Mouse (Mus musculus): ENCODE measurements at regions not wholly inside any gene's neighbourhood (a gene's known extent, or its start where the extent isn't known, plus 50 kb on each side); places are given as distances from the start of the nearest gene placed in this dataset.

DNA sequence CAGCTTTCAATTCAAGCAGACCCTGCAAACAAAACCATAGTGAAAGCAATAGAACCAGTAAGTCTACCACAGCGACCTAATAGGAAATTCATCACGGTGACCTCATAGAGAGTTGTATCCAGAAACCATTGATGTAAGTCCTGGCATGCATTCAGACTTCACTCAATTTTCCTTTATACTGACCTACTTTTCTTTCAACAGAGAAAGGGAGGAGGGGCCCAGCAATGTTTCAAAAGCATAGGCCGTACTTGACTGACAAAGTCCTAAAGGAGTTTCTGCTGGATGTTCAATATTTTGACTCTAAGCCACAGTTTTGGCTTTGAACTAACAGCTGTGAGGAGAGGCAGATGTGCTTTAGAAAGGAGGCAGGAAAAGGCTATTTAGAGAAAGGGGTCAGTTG is 88.4 kb downstream of the AI593442 start:
- ATAC-seq (replicated peaks; ENCODE audit: poor library complexity), result no peak

DNA sequence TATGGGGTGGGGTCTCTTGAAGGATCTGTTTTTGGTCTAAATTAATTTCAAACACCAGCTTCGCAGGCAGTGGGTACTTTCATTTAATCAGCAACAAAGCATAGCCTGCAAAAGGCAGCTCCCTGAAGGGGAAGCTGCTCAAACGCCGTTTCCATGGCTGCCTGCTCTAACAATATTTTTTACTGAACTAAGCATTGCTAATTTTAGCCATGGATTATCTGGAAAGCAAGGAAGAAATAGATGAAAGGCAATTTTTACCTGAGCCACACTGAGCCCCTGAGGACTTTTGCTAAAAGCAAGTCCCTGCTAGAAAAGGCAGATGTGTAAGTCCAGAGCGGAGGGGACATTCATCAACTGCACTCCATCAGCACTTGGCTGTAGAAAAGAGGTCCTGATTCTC is 105.5 kb downstream of the AI593442 start:
- no peak for ATAC-seq (replicated peaks; ENCODE audit: poor library complexity)

DNA sequence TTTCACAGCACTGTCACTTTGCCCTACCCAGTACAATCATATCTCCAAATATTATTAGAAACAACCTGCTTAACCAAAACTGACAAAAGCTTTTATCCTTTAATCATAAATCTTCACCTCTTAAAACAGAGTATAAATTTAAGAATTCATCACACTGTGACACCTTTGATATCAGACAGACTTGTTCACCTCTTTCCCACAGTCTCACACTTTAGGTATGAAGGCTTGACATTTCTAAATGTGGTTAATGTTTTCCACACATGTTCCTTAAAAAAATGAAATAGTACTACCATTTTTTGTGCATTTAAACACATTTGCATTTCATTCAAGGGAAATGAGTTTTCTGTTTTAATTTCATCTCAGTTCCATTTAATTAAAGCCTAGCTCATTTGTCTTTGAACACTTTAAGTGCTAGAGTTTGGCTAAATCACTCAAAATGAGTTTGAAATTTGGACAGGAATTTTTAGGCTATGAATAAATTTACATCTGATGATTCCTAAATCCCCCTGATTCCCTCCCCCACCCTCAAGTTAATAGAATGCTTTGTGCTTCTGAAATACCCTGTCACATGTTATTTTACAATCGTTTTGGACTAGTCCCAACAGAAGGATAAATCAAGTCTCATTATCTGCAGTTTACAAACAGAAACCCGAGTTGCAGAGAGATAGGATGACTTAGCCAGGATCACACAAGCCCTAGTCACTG is 127.9 kb downstream of the AI593442 start:
- ATAC-seq (replicated peaks; ENCODE audit: poor library complexity), result no peak

DNA sequence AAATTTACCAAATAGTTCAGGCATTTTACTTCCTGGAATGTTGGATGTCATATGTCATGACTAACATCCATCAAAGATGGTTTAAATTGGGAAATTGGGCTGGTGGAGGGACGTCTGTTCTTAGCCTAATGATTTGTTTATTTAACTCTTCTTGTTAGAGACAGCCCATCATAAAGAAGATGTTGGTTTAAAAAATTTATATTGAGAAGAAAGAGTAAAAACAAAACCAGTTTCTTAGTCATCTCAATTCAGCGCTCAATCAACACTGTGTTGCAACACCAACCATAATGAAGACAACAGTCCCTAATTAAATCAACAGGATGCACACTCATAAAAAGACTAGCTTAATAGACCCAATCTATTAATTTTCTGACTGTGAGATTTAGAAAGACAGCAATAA is 133.5 kb downstream of the AI593442 start:
- no peak for ATAC-seq (replicated peaks; ENCODE audit: poor library complexity)

DNA sequence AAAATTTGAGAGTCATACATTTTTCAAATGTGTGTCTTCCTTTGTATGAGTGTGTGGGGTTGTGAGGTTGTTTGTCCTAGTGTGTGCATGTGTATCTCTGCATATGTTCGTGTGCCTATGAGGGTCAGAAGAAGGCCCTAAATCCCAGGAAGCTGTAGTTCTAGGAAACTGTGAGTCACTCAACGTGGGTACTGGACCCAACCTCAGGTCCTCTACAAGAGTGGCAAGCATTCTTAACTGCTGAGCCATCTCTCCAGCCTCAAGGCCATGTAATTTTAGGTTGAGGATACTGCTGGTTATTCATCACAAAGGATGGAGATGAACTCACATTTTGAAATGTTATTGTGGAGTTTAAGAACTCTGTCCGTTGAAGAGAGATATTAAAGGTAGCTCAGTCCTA is 140.5 kb downstream of the AI593442 start:
- ATAC-seq (replicated peaks; ENCODE audit: poor library complexity), result no peak

DNA sequence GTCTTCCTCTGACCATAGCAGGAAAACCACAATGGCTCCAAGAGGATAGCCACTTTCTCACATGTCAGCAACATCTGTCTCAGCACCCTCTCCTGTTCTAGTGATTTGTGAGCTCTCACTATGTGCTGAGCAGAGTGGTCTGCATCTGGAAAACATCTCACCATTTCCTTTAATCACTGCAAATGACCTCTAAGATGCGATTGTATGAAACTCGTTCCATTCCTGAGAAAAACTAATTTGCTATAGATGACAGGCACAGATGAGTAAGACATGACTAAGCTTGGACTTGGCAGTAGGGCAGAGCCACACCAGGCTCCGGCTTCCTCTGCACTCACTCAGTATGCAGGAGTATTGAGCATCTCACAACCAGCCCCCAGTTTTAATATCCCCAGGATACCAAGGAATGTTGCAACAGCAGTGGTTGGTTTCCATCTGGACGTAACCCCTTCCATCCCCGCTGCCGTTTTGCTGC is 150.1 kb downstream of the AI593442 start:
- no peak for ATAC-seq (replicated peaks; ENCODE audit: poor library complexity)

DNA sequence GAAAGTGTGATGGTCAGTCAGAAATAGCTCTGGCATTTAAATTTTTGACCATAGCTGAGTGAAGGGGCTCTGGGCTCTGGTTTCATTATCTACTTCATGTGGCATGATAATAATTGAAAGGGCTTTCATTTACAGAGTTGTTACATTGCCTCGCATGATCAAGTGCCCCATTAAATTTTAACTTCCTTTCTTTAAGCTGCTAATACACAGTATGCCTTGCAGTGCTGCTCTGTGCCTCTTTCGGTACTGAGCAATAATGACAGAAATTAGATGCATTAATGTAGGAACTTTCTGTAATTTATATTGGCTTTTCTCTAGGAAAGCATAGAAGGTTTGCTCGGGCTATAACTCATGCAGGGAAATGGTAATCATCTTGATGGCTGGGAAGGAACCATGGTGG is 179.1 kb downstream of the AI593442 start:
- no peak for ATAC-seq (replicated peaks; ENCODE audit: poor library complexity)

DNA sequence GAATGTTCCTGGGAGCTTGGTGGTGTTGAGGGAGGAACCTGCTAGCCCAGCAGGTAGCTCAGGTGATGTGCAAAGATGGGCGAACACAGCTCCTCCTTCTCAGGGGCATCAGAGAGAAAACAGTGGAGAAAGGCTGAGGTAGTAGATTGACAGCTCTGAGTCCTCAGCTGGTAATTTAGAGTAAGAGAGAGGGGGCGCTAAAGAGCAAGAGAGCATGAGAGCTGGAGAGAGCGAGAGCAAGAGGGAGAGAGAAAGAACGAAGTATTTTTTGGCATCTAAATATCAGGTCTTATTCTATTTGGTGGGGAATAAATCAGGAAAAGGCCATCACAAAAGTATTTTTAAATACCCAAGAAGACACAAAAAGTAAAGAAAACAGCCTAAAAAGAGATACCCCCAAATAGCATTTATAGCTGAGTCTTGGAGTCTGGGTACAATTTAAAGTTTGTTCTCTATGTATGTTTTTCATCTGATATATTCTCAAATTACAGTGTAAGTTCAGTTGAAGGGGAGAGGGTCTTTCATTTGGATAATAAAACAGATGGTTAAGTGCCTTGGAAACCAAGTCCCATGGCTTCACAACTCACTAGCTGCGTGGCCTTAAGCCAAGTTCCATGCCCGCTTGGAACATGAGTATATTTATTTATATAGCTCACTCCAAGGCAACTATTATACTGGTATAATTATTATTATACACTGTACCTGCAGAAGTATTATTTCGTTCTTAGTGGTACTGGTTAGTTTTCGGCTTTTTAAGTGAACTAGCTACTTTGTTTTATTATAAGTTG is 183.9 kb downstream of the AI593442 start:
- peak; percentile 61; the same call in 1 of the 2 replicates for ATAC-seq (replicated peaks; ENCODE audit: poor library complexity)

DNA sequence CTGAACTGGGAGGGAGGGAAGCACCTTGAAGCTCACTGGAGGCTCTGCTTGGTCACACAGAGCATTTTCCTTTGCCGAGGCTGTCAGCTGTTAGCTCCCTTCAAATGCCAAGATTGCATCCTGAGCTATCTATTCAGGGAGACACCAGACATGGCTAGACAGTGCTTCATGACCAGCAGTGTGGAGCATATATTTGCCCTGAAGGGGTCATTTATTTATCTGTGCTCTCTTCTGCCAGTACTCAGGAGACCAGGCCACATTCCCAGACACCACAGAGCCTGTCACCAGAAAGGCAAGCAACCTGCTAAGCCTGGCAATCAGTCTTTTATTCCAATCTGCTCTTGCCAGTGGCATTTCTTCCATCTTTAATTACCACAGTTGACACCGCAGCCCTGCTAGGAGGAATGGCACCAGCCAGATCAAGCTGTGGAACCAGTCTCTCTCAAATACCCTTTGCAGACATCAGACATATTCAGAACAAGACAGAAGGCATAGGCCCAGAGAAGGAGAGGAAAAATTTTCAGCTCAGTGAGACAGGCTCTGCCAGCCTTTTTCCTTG is 186.6 kb downstream of the AI593442 start:
- no peak for ATAC-seq (replicated peaks; ENCODE audit: poor library complexity)

DNA sequence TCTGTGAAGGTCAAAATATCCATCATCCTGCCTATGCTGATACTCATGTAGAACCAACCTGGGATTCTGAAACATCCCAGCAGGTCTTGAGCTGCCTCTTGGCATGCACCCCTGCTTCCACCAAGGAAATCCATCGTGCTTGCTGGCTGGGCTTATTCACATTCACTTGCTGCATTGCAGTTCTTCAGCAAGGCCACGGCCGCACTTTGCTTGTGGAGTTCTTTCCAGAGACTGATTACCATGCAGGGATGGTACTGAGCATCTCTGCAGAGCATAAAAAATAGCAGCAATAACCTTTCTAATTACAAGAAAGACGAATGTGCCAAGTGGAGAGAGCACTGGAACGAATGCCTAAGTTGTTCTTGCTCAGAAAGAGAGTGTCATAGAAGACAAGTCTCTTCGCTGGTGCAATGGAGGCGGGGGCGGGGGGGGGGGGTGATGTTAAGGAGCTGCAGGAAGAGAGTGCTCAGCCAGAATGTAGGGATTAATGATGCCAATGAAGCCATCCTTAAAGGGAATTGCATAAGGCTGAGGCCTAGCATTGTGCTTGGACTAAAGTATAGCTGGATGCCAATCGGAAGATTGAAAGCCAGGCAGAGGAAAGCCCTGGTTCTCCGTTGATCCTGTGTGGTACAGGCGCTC is 205.9 kb downstream of the AI593442 start:
- no peak for ATAC-seq (replicated peaks; ENCODE audit: poor library complexity)

DNA sequence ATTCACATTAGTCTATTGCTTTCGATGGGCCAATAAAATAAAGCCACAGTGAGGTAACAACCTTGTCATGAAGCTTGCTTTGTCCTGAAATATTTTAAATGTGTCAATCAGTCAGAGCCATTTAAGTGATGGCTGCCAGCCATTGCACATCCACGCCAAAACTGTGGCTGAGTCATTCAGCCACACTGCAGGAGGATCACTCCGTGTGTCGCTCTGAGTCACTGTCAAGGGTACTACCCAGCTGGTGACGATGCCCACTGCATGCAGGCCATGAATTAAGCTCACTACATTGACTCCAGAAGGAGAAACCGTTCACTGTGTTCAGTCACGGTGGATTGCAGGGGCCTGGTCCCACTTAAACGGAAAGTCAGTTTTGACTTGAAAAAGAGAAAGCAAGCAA is 206.7 kb downstream of the AI593442 start:
- ATAC-seq (replicated peaks; ENCODE audit: poor library complexity), result no peak

DNA sequence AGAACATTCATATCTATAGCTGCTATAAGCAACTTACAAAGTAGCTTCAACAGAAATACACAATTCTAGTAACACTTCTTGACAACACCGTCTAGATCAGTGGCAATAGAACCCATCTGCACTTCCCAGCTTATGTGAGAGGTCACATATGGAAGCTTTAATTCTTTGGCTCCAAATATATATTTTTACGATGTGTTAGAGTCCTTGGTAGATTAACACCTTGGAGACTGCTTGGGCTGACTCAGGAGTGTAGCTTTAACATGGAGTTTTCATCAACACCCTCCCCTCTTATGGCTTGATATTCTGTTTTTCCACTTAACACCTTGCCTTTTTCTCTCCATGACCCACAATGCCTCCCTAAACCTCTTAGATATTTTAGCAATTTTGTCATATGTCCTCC is 221.1 kb downstream of the AI593442 start:
- ATAC-seq (replicated peaks; ENCODE audit: poor library complexity), result no peak

DNA sequence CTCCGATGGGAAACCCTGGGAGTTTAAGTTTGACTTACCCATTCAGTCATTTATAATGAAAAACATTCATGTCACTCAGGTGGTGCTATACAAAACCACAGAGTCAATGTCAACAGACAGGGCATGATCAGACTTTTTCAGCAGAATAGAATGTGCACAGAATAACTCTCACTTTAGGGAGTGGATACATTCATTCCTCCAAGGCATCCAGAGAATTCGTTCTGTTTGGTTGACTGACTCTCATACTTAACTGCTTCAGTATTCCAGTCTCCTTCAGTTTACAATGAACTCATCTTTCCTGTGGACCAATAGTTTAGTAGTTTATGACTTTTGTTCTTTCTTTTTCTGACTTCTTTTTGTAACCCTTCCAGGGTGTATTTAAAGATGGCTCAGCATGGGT is 225.1 kb downstream of the AI593442 start:
- ATAC-seq (replicated peaks; ENCODE audit: poor library complexity), result no peak

DNA sequence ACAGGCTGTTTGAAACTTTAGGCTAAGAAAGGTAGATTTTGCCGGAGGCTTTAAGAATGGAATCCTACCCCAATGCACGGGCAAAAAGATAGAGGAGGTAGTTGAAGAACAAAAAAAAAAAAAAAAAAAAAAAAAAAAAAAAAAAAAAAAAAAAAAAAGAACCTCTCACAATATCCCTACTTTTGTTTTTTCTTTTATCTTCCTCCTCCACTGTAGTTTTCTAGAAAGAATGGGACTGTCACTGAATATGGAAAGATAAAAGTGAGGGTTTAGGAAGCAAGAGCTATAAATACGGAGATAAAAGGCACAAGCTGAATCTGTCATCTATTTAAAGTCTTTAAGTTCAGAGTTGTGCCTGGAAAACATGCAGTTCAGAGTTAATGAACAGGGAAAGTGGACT is 227.8 kb downstream of the AI593442 start:
- no peak for ATAC-seq (replicated peaks; ENCODE audit: poor library complexity)

DNA sequence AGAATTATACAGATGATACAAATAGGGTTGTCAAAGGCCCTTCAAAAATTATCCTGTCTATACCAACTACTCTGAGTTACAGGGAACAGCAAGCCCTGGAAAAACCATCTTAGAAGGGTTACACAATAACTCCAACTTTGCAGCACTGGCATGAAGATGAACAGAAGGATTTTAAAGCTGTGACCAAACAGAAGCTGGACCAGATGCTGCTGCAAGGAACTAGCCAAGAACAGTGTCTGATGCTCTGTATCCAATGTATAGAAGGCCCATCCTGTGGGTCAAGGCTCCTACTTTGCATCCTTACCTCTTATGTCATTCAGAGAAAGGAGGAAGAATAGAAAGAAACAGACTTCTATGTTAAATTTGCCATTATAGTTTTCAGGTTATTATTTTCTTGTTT is 231.3 kb downstream of the AI593442 start:
- ATAC-seq (replicated peaks; ENCODE audit: poor library complexity), result no peak

DNA sequence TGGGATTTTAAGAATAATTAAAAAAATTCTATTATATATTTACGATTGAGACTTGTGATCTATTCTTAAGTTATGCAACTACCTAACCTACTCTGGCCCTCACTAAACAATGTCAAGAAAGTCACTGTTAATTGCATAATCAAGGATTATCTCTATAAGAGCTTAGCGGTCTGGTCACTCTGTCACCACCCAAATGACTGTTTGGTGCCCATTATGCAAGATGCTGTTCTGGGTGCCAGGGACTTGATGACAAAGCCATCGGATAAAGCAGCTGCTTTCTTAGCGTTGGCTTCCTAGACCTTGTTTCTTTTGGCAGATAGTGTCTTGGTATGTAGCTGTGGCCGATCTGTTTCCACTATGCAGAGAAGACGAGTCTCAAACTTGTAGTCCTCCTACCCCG is 236.4 kb downstream of the AI593442 start:
- peak; percentile 50 for ATAC-seq (replicated peaks; ENCODE audit: poor library complexity)

DNA sequence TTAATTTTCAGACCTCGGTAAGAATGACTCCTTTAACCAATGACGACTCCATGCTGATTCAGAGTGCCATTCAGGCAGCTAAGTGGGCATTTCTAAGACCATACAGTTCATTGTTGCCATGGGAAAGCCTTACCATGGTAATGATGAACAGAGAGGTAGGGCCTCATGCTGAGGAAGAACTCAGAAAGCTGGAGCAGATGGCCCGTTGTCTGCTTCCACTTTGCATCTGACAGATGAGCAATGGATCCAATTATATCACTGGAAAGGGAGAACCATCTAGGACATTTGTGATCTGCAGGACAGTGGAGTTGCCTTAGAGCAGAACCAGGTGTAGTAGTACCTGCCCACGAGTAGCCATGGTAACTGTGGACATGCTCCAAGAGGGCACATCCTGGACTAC is 245.4 kb downstream of the AI593442 start:
- no peak for ATAC-seq (replicated peaks; ENCODE audit: poor library complexity)

DNA sequence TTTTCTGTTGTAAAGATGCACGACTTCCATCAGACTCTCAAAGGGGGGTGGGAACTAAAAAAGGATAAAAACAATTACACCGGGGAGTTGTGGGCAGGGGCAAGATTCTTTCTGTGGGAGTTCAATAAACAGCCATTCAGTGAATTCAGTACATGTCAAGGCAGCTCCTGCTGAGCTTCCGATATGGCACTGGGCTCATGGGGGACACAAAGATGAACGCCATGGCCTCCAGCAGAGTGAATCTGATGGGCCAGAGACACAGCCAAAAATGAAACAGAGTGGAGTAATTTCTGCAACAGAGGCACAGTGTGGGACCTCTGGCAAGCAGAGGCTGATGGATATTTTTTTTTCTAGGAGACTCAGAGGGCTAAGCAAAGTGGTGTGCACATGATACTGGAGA is 254.2 kb downstream of the AI593442 start:
- ATAC-seq (replicated peaks; ENCODE audit: poor library complexity), result no peak

DNA sequence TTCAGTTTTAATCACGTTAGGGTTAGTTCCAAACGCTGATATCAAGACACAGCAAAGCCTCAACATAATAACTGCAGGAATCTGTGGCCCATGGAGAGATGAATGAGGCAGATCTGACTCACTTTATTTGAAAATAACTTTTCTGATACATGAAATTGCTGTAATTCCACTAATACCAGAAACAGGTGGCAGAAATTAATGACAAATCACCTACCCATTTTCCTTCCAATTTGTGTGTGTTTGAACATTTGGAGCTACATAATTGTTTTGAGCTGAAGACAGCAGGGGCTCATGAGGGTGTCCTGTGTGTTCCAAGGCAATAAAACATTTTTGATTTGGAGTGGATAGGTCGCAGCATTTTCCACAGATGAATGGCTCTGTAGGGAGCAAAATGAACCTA is 254.2 kb upstream of the Zc3h12c start:
- ATAC-seq (replicated peaks; ENCODE audit: poor library complexity), result no peak

DNA sequence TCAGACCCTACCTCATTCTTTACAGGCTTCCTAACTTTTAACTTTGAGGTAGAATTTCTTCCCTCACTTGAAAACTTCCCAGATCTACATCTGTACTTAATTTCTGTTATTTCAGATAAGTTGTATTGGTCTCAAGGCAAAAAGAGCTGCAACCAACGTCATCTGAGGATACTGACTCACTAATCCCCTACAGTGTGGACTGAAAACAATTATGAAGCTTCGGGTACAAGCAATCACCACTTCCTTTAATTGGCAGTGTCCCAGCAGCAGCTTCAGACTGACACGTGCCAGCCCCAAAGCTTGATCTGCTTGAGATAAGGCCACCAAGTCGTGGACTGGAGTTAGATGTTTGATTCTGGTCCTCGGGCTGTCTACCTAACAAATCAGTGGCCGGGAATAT is 247.3 kb upstream of the Zc3h12c start:
- ATAC-seq (replicated peaks; ENCODE audit: poor library complexity), result no peak

DNA sequence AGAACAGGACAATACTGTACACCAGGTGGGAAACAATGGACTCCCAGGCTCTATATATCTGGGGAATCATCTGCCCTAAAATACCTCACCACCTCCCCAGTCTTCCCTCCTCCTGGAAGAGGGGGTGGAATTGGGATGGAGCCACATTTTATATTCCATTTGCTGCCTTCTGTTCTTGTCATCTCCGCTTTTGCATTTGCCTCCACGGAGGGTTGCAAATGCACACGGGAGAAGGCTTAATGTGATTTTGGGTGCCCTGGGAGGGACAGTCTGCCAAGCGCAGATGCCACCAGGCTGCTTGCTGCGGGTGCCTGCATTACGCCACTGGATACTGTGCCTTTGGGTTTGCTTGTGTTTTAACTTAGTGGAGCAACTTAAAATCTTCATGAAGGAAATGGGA is 239.5 kb upstream of the Zc3h12c start:
- no peak for ATAC-seq (replicated peaks; ENCODE audit: poor library complexity)

DNA sequence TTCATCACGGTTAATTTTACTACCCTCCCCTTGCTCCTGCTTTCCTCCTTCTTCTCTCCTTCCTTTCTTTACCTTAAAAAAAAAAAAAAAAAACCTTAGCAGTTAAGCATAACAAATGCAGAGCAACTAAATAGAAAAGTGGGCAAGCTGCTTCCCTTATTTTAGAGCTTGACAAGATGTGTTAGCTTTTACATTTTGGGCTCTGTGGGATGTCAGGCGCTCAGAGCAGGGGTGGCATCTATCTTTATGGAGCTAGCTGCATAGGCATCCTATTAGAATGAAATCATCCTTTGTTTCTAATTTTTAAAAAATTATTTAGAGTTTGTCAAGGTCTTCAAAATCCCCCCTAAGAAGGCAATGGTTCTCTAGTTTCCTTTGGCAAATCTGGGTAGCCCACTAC is 234.1 kb upstream of the Zc3h12c start:
- ATAC-seq (replicated peaks; ENCODE audit: poor library complexity), result no peak
